Comparison of ENCODE assay signal across 9 mouse cellular contexts in genomic region chr16:32815160-32815605, GRCm38 (mm10). TPM values are rescaled to one million over a fixed set of nuclear protein-coding genes. Genes with fewer than 3 reads are reported as not detected.
DNase-seq lines count a peak whose midpoint lies in the region; ATAC-seq lines count a peak whose summit lies in the region.
"Had no signal": no experiment of that assay in that cellular context is flagged by ENCODE, and none has a peak within 500 bp of the region (broad histone marks: within the 10 kb centered on the region; RNA-seq: fewer than 3 reads in every experiment).

No protein-coding gene starts in this region.

- no peaks in the 10 kb centered on the region for H3K27me3 ChIP-seq in forebrain, embryonic 13.5 days
- H3K27me3 ChIP-seq in liver, embryonic 16.5 days (ENCODE audit: control insufficient read depth, insufficient read depth, low read depth, low read length): no peaks in the 10 kb centered on the region
- H3K27me3 ChIP-seq in stomach, embryonic 16.5 days (ENCODE audit: control insufficient read depth, insufficient read depth, low read length): no peaks in the 10 kb centered on the region

- H3K36me3 ChIP-seq in forebrain, embryonic 13.5 days (ENCODE audit: poor library complexity, severe bottlenecking): no peaks in the 10 kb centered on the region
- no peaks in the 10 kb centered on the region for H3K36me3 ChIP-seq in liver, embryonic 16.5 days (ENCODE audit: control insufficient read depth, insufficient read depth)
- H3K36me3 ChIP-seq in stomach, embryonic 16.5 days (ENCODE audit: control insufficient read depth, insufficient read depth, low read length): no peaks in the 10 kb centered on the region

- WGBS in forebrain, embryonic 13.5 days: 10% methylated on average over 6 of the region's 6 CpGs
- 12% methylated on average over 6 of the region's 6 CpGs for WGBS in liver, embryonic 16.5 days (ENCODE audit: insufficient replicate concordance)
- 4% methylated on average over 6 of the region's 6 CpGs for WGBS in stomach, embryonic 16.5 days

- H3K4me3 ChIP-seq in forebrain, embryonic 13.5 days: peak overlapping the region; percentile 30; the same call in 1 of the 2 replicates
- peak overlapping the region; percentile 37 for H3K4me3 ChIP-seq in liver, embryonic 16.5 days (ENCODE audit: low read depth, low read length)
- peak overlapping the region; percentile 34 for H3K4me3 ChIP-seq in stomach, embryonic 16.5 days (replicated peaks; ENCODE audit: low read length)

- intact Hi-C loops in left cerebral cortex, postnatal 36 days (cut with DNase I): no loop called here

- H3K9ac ChIP-seq in forebrain, embryonic 13.5 days: peak overlapping the region; percentile 12; the same call in 1 of the 2 replicates
- H3K9ac ChIP-seq in liver, embryonic 16.5 days (ENCODE audit: low read depth, low read length): no peak overlapping the region
- H3K9ac ChIP-seq in stomach, embryonic 16.5 days (ENCODE audit: low read length): peak overlapping the region; percentile 47

- no peaks in the 10 kb centered on the region for H3K9me3 ChIP-seq in forebrain, embryonic 13.5 days (replicated peaks)
- no peaks in the 10 kb centered on the region for H3K9me3 ChIP-seq in liver, embryonic 16.5 days (replicated peaks; ENCODE audit: control insufficient read depth, low read length)
- no peaks in the 10 kb centered on the region for H3K9me3 ChIP-seq in stomach, embryonic 16.5 days (replicated peaks; ENCODE audit: control insufficient read depth, low read length)

- peak overlapping the region; percentile 57 for H3K4me2 ChIP-seq in forebrain, embryonic 13.5 days
- peak overlapping the region; percentile 54 for H3K4me2 ChIP-seq in liver, embryonic 16.5 days (ENCODE audit: low read depth, low read length)
- peak overlapping the region; percentile 58 for H3K4me2 ChIP-seq in stomach, embryonic 16.5 days (ENCODE audit: low read depth, low read length)

- peak; percentile 27 to 38 for DNase-seq in heart, adult 18-20 months
- no peak for DNase-seq in heart, adult 8-10 months (ENCODE audit: low spot score)
- DNase-seq in hindlimb bud, embryonic 11.5 days (ENCODE audit: extremely low spot score, low read depth, low spot score): peak; percentile 57
- DNase-seq in left cerebral cortex, adult 8-10 months (ENCODE audit: low spot score in 2 of 2): no peak
- DNase-seq in left cerebral cortex, postnatal 36 days (ENCODE audit: low spot score in 2 of 2): no peak

- no peak overlapping the region for H3K27ac ChIP-seq in forebrain, embryonic 13.5 days
- no peak overlapping the region for H3K27ac ChIP-seq in liver, embryonic 16.5 days (ENCODE audit: low read length)
- no peak overlapping the region for H3K27ac ChIP-seq in stomach, embryonic 16.5 days (ENCODE audit: low read length)

- no peak for ATAC-seq in forebrain, embryonic 13.5 days
- no peak for ATAC-seq in liver, embryonic 16.5 days (ENCODE audit: low read depth)
- ATAC-seq in stomach, embryonic 16.5 days (ENCODE audit: insufficient read depth, low FRiP score): no peak

- H3K4me1 ChIP-seq in forebrain, embryonic 13.5 days: peaks cover 12% of the 10 kb centered on the region
- H3K4me1 ChIP-seq in liver, embryonic 16.5 days (ENCODE audit: control insufficient read depth, low read depth, low read length): no peaks in the 10 kb centered on the region; the same call in 1 of the 2 replicates
- H3K4me1 ChIP-seq in stomach, embryonic 16.5 days (ENCODE audit: control insufficient read depth, insufficient read depth, low read length): peaks cover 7% of the 10 kb centered on the region; the same call in 1 of the 2 replicates

RNA-seq across cellular contexts. Expression of gene Smbd1, which starts 4.9 kb away (rescaled TPM):
- not detected for total RNA-seq in heart, adult 18-20 months (2021)
- not detected for total RNA-seq in heart, adult 8-10 months (2022)
- polyA plus RNA-seq in forebrain, embryonic 13.5 days (2015; fragmentation: Nextera tagmentation; extraction: Ambion mirVana): not detected in 2 replicates
- not detected in 2 replicates for polyA plus RNA-seq in liver, embryonic 16.5 days (2015; fragmentation: Nextera tagmentation; extraction: Ambion mirVana)
- 0.27 TPM in 1 of 2 replicates, not detected in the other for polyA plus RNA-seq in stomach, embryonic 16.5 days (2015; fragmentation: Nextera tagmentation; extraction: Ambion mirVana)
- total RNA-seq in left cerebral cortex, adult 8-10 months (2022): not detected
- total RNA-seq in left cerebral cortex, postnatal 36 days (2021): not detected
- total RNA-seq: heart, postnatal 14 days had no signal

RNA-seq across cellular contexts. Expression of gene Muc20, which starts 17.9 kb away (rescaled TPM):
- under 1 TPM; 0.30 to 0.44 TPM for total RNA-seq in heart, adult 18-20 months (2021)
- total RNA-seq in heart, adult 8-10 months (2022): under 1 TPM; 0.33 to 0.79 (median 0.47) TPM
- not detected in 2 replicates for polyA plus RNA-seq in forebrain, embryonic 13.5 days (2015; fragmentation: Nextera tagmentation; extraction: Ambion mirVana)
- 0.11 TPM in 1 of 2 replicates, not detected in the other for polyA plus RNA-seq in liver, embryonic 16.5 days (2015; fragmentation: Nextera tagmentation; extraction: Ambion mirVana)
- 0.22 and 0.31 TPM in 2 replicates for polyA plus RNA-seq in stomach, embryonic 16.5 days (2015; fragmentation: Nextera tagmentation; extraction: Ambion mirVana)
- total RNA-seq in left cerebral cortex, adult 8-10 months (2022): not detected
- total RNA-seq in left cerebral cortex, postnatal 36 days (2021): not detected

Comparison
In these comparisons a context has a peak if more than half of its experiments do, and no peak if none do; other contexts are left out.
1. DNase-seq: peak in heart, adult 18-20 months (2 of 2) and hindlimb bud, embryonic 11.5 days (single experiment); none in heart, adult 8-10 months (single experiment), left cerebral cortex, adult 8-10 months (0 of 2) and left cerebral cortex, postnatal 36 days (0 of 2).
2. Peak in every context shown above with its lines, with median percentiles within 50 percentile points of each other: H3K4me2 ChIP-seq and H3K4me3 ChIP-seq.